Mouse (Mus musculus): ENCODE data around the gene Zfp423. TPM values are rescaled to one million over a fixed set of nuclear protein-coding genes. Genes with fewer than 3 reads are reported as not detected.

Zfp423 gene
- total and polyA plus RNA-seq, 2 experiments from 2014 or later: 1.9 to 7.9 TPM

DNA sequence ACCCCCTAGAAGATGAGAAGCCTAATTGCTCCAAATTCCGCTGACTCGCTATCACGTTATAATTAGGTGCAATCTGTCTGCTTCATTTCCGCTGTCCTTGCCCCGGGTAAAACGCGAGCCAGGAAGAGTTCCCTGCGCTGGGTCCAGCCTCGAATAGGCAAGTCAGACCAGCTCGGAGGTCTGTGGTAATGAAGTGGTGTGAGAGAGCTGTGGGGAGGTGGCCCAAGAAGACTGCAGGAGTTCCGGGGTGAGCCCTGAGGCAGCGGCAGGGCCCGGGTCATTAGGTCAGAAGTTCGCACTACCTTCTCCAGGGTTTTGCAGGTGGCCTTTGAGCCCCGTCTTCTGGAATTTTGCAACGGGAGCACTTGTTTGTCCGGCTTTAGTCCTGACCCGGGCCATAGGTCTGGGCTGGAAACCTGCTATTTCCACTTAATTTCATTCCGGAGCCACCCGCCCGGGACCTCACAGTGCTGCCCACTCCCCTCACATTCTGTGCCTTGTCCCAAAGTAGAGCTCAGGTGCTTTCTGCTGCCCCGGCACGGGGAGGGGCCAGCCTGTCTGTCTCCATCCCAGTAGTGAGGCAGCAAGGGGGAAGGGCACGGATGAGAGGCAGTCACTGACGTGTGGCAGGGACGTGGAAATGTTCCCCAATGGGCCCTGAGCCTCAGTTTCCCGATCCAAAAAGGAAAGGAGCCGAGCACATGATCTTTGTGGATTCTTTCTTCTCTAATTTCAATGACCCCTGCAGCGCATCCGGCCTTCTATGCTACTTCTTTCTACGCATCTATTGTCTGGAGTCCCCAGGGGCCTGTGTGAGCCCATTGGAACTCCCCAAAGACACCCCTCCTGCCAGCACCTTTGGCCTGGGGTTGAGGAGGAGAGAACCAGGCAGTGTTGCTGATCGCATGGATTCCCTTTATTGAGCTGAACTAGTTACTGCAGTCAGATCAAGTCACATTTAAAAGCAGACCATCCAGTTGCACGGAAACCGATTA is 298.2 kb downstream of the Zfp423 start:
- H3K4me1 ChIP-seq (ENCODE audit: control insufficient read depth, insufficient read depth): peaks cover 20% of the 10 kb centered on the region; the same call in 1 of the 2 replicates
- H3K4me3 ChIP-seq (ENCODE audit: low read depth, low read length): peak overlapping the region; percentile 6; the same call in 1 of the 2 replicates
- DNase-seq (ENCODE audit: low spot score) (no peak), ATAC-seq (ENCODE audit: insufficient read depth, low read depth) (no peak)
- H3K27ac ChIP-seq (ENCODE audit: low read depth): no peak overlapping the region
- 21% methylated on average over 34 of the region's 34 CpGs for WGBS
- no peaks in the 10 kb centered on the region for H3K9me3 ChIP-seq (replicated peaks; ENCODE audit: control insufficient read depth, low read length)
- TF ChIP-seq CTCF (IDR thresholded peaks at IDR 0.05; ENCODE audit: low read depth) (no peak), EP300 (IDR thresholded peaks at IDR 0.05; ENCODE audit: low read depth) (no peak)
- no peaks in the 10 kb centered on the region for H3K36me3 ChIP-seq (replicated peaks; ENCODE audit: control insufficient read depth, insufficient read depth, low read length)
- peaks cover 59% of the 10 kb centered on the region for H3K27me3 ChIP-seq (ENCODE audit: control insufficient read depth, insufficient read depth, low read length)
- H3K9ac ChIP-seq (replicated peaks; ENCODE audit: low read depth, low read length): no peak overlapping the region
- H3K4me2 ChIP-seq (ENCODE audit: low read depth, low read length): peak overlapping the region; percentile 7; the same call in 1 of the 2 replicates

DNA sequence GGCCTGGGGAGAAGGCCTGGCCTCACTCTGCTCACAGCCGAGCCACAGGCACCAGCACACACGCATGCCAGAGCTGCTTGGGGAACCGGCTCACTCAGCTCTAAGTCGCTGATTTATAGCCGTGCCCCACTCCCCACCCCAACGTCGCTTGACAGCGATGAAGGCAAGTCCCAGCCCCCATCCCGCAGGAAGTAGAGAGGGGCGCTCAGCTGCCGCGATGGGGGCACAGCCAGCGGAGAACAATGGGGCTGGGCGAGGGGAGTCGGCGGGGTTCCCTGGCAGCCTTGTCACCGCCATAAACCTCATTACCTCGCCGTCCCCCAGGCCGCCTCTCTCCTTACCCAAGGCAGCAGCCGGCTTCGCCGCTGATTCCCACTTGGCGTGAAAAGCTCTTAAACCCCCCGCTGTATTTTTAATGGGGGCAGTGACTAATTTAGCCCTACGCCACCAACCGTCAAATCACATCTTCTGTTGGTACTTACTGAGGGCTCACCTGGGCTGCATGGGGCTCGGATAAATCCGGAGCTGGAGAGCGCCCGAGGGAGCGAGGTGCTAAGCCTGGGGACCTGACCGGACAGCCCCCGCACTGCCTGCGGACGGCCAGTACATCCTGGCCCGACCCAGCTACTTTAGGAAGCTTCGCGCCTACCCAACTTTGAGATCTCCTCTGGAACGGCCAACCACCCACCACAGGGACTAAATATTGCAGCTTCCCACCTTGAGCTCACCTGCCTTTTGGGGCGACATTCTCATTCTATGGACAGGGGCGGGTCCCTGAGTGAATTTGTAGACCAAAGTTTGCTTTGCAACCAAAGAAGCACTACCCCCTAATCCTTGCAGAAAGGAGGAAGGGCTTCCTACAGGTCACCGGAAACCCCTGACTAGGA is 299.1 kb downstream of the Zfp423 start:
- ATAC-seq (ENCODE audit: insufficient read depth, low read depth): no peak
- H3K27me3 ChIP-seq (ENCODE audit: control insufficient read depth, insufficient read depth, low read length): peaks cover 59% of the 10 kb centered on the region
- peak overlapping the region; percentile 14 for H3K4me3 ChIP-seq (ENCODE audit: low read depth, low read length)
- no peak overlapping the region for H3K27ac ChIP-seq (ENCODE audit: low read depth)
- H3K9ac ChIP-seq (replicated peaks; ENCODE audit: low read depth, low read length): no peak overlapping the region
- DNase-seq (ENCODE audit: low spot score): no peak
- H3K4me2 ChIP-seq (ENCODE audit: low read depth, low read length): peak overlapping the region; percentile 7; the same call in 1 of the 2 replicates
- no peaks in the 10 kb centered on the region for H3K36me3 ChIP-seq (replicated peaks; ENCODE audit: control insufficient read depth, insufficient read depth, low read length)
- H3K9me3 ChIP-seq (replicated peaks; ENCODE audit: control insufficient read depth, low read length): no peaks in the 10 kb centered on the region
- WGBS: 8% methylated on average over 43 of the region's 43 CpGs
- peaks cover 20% of the 10 kb centered on the region; the same call in 1 of the 2 replicates for H3K4me1 ChIP-seq (ENCODE audit: control insufficient read depth, insufficient read depth)
- TF ChIP-seq EP300 (IDR thresholded peaks at IDR 0.05; ENCODE audit: low read depth) (no peak), CTCF (IDR thresholded peaks at IDR 0.05; ENCODE audit: low read depth) (no peak)

DNA sequence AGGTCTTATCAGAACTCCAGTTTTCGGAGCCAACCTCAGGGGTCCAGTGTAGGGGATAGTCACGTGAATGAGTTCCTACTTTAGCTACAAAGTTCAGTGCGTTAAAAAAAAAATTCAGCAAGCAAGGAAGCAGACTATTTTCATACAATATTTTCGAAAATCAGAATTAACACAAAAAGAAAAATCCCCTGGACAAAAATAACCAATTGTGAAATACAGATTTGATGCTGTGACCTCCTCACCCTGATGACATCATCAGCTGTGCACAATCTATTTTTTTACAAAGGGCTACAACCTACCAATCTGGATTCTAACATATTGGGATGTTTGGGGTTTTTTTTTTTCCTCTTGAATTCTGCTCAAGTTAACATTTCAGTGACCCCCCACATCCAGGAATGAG is 301.9 kb downstream of the Zfp423 start:
- no peak overlapping the region for H3K9ac ChIP-seq (replicated peaks; ENCODE audit: low read depth, low read length)

DNA sequence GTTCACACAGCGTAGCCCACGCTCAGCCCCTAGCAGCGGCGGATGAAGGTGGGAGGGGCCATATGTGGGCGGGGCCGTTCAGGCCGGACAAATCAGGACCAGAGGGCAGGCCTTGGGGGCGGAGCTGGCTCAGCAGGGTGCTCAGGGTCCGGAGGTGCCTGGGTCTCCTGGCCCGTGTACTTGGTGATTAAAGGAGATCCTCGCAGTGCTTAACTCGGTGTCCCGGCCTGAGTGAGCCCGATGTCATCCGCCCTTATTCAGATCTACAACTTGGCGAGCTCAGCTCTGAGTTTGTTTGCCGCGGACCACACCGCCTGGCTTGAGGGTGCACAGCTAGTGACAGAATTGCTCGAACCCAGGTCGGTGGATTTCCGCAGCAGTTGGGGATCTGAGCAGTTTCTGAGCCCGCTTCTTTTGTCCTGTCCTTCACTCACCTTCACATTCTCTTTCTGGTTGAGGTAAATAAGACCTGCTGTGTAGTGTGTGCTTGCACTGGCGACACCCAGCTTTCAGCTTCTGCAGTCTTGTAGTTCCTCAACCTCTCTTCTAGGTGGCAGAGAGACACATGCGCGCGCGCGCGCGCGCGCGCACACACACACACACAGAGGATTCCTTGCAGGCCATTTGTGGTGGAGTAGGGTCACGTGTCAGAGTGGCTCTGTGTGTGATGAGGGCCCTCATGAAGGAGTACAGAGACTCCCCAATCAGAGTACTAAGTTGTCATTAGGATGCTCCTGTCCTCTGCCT is 302.7 kb downstream of the Zfp423 start:
- ATAC-seq (ENCODE audit: insufficient read depth, low read depth) (peak; percentile 88), DNase-seq (ENCODE audit: low spot score) (peak; percentile 40)
- H3K27me3 ChIP-seq (ENCODE audit: control insufficient read depth, insufficient read depth, low read length): peaks cover 34% of the 10 kb centered on the region
- no peaks in the 10 kb centered on the region for H3K9me3 ChIP-seq (replicated peaks; ENCODE audit: control insufficient read depth, low read length)
- H3K4me1 ChIP-seq (ENCODE audit: control insufficient read depth, insufficient read depth): peaks cover 9% of the 10 kb centered on the region; the same call in 1 of the 2 replicates
- H3K9ac ChIP-seq (replicated peaks; ENCODE audit: low read depth, low read length): no peak overlapping the region
- 7% methylated on average over 35 of the region's 35 CpGs for WGBS
- TF ChIP-seq EP300 (IDR thresholded peaks at IDR 0.05; ENCODE audit: low read depth): no peak
- TF ChIP-seq CTCF (IDR thresholded peaks at IDR 0.05; ENCODE audit: low read depth): no peak
- H3K4me3 ChIP-seq (ENCODE audit: low read depth, low read length): peak overlapping the region; percentile 46
- no peak overlapping the region for H3K27ac ChIP-seq (ENCODE audit: low read depth)
- peak overlapping the region; percentile 78 for H3K4me2 ChIP-seq (ENCODE audit: low read depth, low read length)
- H3K36me3 ChIP-seq (replicated peaks; ENCODE audit: control insufficient read depth, insufficient read depth, low read length): no peaks in the 10 kb centered on the region

More for the DNA sequence above, 301.9 kb downstream of the Zfp423 start:
- no peak for ATAC-seq (ENCODE audit: insufficient read depth, low read depth)
- TF ChIP-seq CTCF (IDR thresholded peaks at IDR 0.05; ENCODE audit: low read depth): no peak
- TF ChIP-seq EP300 (IDR thresholded peaks at IDR 0.05; ENCODE audit: low read depth): no peak
- Histone ChIP-seq H3K9me3 (replicated peaks; ENCODE audit: control insufficient read depth, low read length) (no peaks in the 10 kb centered on the region), H3K36me3 (replicated peaks; ENCODE audit: control insufficient read depth, insufficient read depth, low read length) (no peaks in the 10 kb centered on the region), H3K4me1 (ENCODE audit: control insufficient read depth, insufficient read depth) (peaks cover 13% of the 10 kb centered on the region; the same call in 1 of the 2 replicates), H3K4me3 (ENCODE audit: low read depth, low read length) (no peak overlapping the region), H3K27me3 (ENCODE audit: control insufficient read depth, insufficient read depth, low read length) (peaks cover 41% of the 10 kb centered on the region), H3K4me2 (ENCODE audit: low read depth, low read length) (no peak overlapping the region), H3K27ac (ENCODE audit: low read depth) (no peak overlapping the region)
- DNase-seq (ENCODE audit: low spot score): no peak
- 44% methylated on average over 4 of the region's 4 CpGs for WGBS

All from heart, postnatal 0 days (tissue).